Mouse (Mus musculus): ENCODE data around the gene Tmc7.

Tmc7 gene

DNA sequence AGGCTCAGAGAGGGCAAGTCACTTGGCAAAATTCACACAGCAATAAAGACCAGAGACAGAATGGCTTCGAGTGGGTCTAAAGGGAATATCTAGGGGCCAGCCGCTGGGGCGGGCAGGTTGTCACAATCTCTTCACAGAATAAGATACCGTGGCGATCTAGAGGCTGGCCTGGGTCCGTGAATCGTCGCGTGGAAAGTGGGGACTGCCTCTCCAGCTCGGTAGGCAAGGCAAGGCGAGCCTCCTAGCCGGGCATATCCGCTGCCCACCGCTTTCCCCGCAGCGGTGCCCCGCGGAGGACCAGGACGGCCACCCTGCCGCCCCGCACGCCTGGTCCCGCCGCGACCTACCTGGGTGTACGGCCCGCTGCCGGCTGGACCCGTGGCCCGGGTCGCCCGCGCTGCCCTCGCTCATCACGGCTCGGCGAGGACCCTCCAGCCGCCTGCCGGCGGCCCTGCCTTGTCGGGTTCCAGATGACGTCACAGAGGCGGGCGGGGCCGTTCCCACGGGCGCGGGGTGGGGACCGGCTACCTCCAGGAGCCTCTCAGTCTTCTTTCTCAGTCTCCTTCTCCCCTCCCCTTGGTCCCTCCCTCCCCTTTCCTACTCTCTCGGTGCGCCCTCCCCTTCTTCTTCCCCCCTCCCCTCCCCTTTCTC is at the start of gene Tmc7:
Gene Tmc7 (minus strand): TSS at position 480 of the 651 bp plus-strand sequence.
- CTCF ChIA-PET: interaction anchor here (1.5 kb wide), 1 partner anchor 11 kb away, joined by 5 read pairs; no protein-coding TSS in a partner anchor

DNA sequence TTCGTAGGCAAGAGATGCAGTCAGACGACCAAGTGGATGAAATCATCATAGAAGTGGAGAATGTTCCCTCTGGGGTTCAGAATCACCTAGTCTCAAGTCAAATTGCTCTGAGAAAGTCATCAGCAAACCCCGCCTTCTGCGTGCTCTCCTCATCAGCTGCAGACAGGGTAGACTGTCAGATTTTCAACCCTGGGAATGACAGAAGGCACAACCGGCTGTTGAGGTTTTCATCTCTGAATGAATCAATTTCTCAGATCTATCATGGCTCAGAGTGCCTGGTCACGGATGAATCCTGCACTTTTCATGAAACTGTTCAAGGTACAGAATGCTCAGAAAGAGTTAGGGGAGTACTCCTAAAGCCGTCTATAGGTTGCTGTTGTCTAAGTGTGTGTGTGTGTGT is 49.4 kb upstream of the Tmc7 start:
- CTCF ChIA-PET: interaction anchor here (0.5 kb wide), 1 partner anchor 14 kb away, joined by 14 read pairs; no protein-coding TSS in a partner anchor

DNA sequence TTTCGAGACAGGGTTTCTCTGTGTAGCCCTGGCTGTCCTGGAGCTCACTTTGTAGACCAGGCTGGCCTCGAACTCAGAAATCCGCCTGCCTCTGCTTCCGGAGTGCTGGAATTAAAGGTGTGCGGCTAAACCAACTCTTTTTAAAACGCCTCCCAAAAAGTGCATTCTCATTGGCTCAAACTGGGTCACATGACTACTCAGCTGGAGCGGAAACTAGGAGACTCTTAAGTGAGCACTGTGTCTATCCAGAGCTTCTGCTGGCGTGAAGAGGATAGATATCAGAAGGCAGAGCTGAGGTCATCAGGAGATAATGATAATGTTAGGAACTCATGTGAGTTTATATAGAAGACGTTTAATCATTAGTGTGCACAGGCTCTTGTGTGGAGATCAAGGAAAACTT is 48.6 kb upstream of the Tmc7 start:
- CTCF ChIA-PET: no interaction called here

DNA sequence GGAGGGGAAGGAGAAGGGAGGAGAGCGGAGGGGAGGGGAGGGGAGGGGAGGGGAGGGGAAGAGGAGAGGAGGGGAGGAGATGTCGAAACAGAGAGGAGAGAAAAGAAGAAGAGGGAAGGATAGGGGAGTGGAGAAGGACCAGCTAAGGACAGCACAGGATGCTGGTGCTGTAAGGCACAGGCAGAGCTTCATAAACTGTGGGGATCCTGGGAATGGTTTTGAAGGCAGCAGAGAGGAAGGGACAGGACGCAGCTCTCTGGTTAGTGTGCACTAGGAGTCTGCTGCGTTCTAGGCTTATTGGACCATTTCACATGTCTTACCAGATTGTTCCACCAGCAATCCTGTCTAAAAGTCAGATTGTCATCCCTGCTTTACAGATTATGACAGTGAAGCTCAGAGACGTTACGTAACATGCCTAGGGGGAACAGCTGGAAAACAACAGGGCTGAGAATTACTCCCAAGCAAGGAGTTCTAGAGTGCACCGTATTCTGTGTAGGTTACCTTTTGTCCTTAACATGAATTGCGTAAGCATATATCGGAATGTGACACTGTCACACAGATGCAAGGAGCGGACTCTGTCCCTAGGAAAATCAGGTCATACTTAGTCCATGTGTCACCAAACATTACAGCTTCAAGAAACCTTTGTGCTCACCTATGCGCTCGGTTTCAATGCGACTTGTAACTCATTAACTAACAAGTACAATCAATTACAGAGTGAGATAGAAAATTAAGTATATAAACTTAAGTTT is 43.2 kb upstream of the Tmc7 start:
- CTCF ChIA-PET: no interaction called here

DNA sequence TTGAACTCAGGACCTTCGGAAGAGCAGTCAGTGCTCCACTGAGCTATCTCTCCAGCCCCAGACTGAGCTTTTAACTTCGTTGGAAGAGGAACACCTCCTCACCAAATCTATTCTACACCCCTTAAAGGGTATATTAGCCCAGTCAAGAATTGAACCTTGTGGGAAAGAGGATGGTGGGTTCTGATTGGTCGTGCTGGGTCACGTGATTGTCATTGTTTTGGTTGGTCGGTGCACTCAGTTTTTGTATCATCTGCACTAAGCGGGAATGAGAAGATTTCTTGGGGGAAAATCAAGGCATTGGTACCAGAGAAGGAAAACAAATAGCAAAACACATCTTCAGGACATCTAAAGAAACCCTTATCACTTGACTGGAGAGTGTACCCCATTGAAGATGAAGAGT is 36.6 kb upstream of the Tmc7 start:
- CTCF ChIA-PET: interaction anchor here (0.6 kb wide), 1 partner anchor 417 kb away, joined by 5 read pairs; no protein-coding TSS in a partner anchor

DNA sequence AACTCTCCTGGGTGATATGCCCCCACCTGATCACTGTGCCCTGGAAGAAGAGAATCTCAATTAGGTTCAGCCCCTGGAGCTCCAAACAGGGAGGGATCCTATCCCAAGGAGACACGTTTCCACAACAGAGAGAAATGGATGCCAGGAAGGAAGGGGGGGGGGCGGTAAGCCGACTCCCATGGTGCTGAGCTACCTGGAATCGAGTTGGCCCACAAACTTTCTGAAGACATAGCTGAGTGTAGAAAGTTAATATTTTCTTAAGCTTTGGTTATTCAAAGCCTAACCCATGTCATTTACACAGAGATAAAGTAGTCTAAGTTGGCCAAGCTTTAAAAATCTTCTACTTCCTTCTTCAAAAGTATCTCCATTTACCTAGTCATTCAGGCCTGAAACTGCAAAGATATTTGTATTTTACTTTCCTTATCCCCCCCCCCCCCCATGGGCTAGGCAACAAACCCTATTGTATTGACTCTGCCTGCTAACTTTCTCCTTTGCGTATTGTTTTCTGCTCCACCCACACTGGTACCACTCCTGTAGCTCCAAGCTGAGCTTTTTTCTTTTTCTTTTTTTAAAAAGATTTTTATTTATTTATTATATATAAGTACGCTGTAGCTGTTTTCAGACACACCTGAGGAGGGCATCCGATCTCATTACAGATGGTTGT is 35.8 kb upstream of the Tmc7 start:
- CTCF ChIA-PET: interaction anchor here (0.6 to 0.8 kb wide), 2 partner anchors 14 to 416 kb away, joined by 5 to 14 read pairs; no protein-coding TSS in a partner anchor

DNA sequence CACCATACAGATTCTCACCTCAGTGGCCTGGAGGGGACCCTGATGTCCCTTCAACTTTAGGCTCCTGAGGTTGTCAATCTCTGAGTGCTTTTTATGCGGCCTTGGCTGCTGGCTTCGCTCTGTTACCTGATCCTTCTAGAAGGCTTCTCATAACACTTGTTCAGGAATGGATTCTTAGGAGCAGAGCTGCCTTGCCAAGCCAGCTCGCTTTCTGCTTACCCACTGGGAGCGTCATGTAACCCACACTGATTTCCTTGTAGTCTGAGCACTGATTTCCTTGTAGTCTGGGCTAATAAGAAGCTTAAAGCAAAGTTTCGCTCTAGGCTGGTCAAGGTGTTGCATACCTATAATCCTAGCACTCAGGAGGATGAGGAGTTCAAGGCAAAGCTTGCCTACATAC is 33.6 kb upstream of the Tmc7 start:
- CTCF ChIA-PET: no interaction called here

DNA sequence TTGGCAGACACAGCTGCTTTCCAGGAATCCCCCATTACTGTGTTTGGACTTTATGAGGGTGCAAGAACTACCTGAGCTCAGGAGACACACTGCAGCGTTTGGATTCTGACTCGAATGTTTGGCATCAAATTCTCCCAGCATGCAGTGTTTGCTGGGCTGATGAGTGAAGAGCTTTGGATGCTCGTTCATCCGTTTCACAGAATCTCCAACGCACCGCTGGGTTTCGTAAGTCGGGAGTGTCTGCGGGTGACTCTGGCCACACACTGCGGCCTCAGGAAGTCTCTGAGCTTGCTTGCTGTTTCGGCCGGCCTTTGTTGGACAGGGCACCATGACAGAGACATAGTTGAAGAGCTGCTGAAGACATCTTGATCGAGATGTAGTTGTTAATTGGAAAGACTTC is 29.5 kb upstream of the Tmc7 start:
- CTCF ChIA-PET: no interaction called here

DNA sequence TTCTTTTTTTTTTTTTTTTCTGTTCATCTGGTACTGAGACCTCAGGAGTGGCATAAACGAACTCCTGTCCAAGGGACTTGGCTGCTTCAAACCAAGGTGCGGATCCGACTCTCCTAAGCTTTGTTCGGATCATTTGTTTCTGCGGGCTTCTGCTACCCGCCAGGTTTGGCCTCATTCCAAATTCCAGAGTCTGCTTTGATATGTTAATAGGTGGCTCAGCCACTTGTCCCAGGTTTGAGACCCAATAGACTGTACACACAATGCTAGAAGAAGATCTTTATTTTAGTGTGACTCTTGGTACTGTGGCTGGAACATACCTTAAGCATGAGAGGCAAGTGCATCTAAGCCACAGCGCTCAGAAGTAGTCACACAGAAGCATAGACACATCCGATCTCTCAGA is 27.4 kb upstream of the Tmc7 start:
- CTCF ChIA-PET: no interaction called here

DNA sequence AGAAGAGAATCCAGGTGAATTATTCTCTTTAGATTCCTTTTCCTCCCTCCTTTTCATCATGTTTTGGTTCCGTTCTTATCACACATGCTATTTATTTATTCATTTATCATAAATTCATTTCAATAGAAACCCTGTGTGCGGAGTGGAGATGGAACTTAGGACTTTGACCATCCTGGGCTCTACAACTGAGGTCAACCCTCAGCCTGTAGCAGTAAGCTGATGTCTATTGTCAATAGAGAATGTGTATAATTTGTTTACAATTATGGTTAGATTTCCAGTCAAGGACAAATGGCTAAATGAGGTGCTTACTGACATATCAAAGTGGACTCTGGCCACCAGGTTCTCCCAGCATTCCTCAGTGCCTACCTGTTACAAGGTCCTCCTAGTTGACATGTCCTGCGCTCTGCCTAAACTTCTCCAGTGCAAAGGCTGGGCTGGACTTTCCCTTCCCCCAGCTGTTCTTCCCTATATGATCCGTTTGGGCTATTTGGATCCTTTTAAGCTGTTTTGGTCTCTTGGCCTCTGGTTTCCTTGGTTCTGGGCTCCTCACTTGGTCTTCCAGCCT is 26.7 kb upstream of the Tmc7 start:
- CTCF ChIA-PET: no interaction called here

DNA sequence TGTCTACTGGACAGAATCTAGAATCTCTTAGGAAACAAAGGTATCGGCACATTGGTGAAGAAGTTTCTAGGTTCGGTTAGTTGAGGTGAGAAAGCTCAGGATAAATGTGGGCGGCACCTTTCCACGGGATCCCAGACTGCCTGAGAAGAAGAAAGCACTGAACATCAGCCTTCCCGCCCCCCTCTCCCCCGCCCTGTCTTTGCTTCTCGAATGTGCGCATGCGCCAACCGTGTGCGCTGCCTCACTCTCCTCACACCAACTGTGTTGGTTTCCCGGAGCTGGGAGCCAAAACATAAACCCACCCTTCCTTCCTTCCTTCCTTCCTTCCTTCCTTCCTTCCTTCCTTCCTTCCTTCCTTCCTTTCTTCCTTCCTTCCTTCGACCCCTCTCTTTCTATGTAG is 26.2 kb upstream of the Tmc7 start:
- CTCF ChIA-PET: no interaction called here

DNA sequence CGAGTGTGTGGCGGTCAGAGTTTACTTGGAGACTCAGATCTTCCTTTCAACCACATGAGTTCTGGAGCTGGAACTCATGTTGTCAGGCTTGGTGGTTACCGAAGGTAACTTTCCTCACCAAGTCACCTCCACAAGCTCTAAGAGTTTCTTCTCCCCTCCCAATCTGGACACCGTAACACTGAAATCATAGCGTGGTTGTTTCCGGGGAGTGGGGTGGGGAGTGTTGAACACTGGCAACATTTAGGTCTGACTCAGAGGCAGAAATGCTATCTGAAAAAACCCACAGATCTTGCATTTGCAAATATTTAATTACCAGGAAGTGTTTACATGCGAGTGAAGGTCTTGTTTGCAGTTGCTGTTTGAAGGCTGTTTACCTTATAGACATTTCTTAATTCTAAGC is 25.3 kb upstream of the Tmc7 start:
- CTCF ChIA-PET: no interaction called here

DNA sequence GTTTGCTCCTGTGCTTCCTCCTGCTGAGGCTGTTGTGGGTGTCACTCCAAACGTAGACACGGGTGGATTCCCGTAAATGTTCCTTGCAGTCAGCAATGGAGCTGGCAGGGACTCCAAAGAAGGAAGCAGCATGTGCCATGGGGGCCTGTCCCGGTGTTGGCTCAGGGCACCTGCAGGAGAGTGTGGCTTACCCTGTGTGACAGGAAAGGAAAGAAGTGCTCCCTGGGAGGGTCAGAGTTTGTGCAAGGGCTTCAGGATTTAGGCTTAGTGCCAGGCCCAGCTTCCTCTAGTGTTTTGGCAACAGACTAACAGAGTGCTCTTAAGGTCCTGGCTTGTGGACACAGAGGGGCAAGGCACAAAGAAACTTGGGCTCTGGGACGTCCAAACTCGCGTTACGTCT is 20.3 kb upstream of the Tmc7 start:
- CTCF ChIA-PET: no interaction called here

DNA sequence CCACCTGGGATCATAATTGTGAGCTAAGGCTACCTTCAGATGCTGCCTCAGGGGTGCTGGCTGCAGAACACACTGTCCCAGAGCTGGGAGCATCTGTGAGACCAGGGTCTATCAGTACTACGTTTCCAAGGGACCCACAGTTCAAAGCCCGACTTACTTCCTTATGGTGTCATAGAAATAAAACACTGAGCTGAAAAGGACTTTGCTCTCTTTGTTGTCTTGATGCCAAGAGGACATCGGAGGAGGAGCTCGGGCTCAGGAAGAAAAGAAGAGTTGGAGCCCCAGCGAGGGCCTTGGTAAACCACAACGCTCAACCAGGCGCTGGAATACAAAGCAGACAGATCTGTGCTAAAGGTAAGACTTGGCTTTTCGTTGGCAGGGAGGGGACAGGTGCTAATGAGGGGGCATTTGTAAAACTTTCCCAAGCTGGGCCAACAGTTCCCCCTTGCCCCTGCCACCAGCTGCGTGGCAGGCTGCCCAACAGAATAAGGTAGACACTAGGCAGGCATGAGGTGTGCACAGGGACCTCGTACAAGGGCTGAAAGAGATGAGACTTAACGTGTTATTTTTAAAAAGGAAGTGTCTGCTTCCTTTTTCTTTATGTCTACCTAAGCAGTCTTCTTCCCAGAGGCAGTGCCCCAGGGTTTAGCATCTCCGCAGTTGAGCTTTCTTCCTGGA is 15.6 kb upstream of the Tmc7 start:
- CTCF ChIA-PET: no interaction called here

DNA sequence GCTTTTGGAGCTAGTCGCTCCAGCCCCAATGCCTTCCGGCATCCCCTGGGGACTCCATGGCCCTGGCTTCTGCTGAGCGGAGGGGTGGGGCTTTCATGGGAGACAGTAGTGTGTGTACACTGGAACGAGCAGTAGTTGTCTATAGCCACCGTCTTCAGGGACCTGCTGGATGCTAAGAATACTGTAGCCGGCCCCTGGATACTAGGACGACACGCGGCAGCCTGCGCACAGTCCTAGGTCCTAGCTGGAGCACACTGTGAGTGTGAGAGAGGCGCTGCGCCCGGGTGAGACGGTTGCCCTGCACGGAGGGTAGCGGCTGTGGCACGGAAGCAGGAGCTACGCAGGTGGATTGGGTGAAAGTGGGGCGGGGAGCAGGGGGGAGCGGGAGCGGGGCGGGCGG is 12.7 kb upstream of the Tmc7 start, which contains the start of gene Tmc5:
Gene Tmc5 (plus strand): TSS at position 97 of the 400 bp plus-strand sequence.
- CTCF ChIA-PET: no interaction called here

DNA sequence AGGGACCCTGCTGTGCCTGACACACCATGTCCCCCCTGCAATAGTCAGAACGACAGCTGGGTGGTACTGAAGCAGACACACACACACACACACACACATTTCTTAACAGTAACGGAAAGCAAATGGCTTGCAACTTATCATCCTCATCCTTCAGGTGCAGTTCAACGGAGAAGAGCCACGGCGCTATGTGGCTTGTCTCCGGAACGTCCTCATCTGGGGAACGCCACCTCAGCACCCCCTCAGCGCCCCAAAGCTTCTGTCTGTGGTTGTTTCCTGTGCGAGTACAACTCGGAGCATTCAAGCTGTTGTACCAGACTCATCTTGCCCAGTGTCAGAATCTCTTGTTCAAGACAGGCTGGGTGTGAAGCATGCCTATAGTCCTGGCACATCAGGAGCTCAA is 11.7 kb upstream of the Tmc7 start:
- CTCF ChIA-PET: no interaction called here

DNA sequence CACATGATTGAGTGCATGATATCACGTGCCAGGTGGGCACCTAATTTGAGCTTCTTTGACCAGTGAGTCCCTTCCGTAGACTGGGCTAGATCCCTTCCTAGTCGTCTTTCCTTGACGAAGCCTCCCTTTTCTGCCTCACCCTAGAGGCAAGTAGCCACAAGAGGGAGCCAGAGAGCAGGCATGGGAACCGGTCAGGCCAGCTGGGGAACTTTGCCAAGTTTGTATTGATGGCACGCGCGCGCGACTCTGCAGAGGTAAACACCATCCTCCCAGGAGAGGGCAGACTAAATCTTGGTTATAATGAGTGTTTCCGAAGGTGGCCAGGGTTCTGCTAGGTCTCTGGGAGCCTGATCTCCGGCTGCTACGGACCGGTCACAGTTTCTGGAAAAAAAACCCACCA is 10.7 kb upstream of the Tmc7 start:
- CTCF ChIA-PET: interaction anchor here (1.0 kb wide), 1 partner anchor 11 kb away, joined by 5 read pairs; the partner anchor contains the start of gene Tmc7

DNA sequence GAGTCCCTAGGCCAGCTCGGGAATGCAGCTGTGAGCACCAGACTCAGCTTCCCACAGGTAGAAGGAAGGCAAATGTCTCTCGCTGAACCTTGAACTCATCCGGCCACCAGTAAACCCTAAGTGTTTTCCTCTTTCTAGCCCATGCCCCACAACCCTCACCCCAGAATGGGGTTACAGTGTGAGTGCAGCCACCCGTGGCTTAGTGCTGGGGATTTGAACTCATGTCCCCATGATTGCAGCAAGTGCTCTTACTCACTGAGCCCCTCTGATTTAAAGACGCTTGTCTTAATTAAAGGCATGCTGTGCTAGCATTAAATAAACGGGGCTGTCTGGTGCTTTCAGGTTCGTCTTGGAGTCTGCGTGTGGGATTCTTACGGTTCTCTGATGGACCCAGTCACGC is 10.1 kb upstream of the Tmc7 start:
- CTCF ChIA-PET: interaction anchor here (1.0 kb wide), 1 partner anchor 10 kb away, joined by 5 read pairs; the partner anchor contains the start of gene Tmc7

DNA sequence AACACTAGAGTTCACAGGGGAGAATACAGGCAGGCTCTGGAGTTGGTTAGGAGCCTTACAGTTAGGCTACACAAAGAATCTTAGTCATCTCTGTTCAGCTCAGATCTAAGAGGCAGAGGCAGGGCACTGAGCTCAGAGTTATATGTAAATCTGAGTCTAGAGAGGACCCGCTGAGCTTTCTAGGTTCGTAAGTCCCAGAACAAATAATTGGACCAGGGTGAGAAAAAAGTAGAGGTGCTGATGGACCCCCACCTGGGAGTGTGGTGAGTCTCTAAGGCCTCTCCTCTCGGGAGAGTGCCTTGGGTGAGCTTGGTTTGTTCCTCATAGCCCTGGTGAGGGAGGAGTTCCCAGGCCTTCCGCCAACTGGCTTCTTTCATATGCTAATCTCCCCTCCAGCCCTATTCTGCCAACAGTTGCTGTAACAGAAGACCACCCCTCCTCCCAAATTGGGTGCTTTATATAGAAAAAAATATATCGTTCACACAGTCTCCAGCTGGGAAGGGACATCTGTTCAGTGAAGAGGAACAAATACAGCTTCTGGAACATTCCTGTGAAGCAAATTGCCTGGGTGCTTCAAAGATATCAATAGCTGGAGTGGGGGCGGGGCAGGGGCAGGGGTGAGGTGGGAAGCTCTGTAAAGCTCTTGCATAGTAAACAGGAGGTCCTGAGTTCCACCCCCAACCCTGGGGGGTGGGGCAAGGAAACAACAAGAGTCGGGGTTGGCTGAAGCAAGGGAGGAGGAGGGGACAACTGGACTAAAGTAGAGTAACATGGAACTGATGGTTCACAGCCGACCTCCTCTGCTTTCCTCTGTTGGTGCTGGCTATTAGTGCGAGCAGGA is 9.3 kb upstream of the Tmc7 start:
- CTCF ChIA-PET: interaction anchor here (0.6 kb wide), 1 partner anchor 71 kb away, joined by 4 read pairs; no protein-coding TSS in a partner anchor

DNA sequence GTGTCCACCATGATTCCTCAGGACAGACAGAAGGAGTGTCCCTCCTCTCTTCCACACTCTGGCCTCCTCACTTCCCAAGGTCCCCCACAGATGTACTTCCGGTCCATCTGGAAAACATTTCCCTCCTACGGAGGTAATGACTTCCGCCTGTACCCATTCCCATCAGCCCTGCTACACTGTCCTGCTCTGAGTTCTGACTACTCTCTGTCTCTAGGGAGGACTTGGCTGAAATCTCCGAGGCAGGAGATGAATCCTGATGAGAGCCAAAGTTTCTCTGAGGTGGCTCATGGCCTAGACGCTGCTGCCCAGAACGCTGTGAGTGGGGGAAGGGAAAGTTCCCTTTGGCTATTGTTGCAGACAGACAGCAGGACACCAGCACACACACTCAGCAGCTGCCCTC is 7.6 kb upstream of the Tmc7 start:
- CTCF ChIA-PET: no interaction called here

Data from spleen, embryonic (tissue).